Mouse (Mus musculus) thymus, postnatal 25 days (tissue): ENCODE measurements at regions not wholly inside any gene's neighbourhood (a gene's known extent, or its start where the extent isn't known, plus 50 kb on each side); places are given as distances from the start of the nearest gene placed in this dataset.
A peak's percentile ranks its signal among the peaks of the same experiment; 100 is the strongest.

ENCODE experiments used
- DNase-seq: peaks from one replicate; pipeline ENCODE4 v3.0.0; 2022

DNA sequence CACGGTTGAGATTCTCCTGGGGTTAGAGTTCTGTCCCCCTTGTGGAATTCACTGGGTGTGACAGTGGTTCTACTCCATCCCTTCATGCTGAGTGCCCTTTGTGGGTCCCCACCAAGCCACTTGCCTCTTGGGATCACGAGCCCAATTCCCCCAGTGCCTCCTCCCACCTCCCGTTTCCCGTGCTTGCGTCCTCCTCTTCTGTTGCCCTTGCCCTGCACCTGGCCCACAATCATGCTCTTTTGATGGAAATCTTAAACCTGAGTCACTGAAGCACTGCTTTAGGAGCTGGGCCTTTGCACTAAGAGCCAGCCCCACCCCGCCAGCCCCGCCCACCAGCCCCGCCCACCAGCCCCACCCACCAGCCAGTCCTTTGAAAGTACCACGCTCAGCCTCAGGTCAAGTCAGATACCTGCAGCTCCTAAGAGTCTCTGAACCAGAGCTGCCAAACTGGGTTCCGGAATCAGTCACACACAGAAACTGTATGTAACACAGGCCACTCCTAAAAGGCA is 79.8 kb upstream of the Sertad2 start:
- no peak for DNase-seq

DNA sequence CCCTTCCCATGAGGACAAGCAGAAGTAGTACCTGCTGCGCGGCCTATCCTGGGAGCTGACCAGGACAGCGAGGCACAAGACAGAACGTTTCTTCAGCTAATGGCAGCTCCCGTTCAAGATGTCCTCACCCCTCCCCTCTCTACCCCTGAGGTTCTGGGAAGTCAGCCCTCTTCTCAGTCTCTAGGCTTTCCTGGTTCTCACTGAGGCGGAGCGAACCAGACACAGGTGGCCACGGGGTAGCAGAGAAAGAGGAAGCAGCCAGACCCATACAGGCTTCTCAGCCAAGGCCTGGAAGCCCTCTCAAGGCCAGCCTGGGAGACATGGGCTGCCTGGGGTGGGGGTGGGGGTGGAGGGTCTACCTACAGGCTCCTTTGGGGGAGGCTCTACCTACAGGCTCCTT is 78.5 kb upstream of the Sertad2 start:
- no peak for DNase-seq

DNA sequence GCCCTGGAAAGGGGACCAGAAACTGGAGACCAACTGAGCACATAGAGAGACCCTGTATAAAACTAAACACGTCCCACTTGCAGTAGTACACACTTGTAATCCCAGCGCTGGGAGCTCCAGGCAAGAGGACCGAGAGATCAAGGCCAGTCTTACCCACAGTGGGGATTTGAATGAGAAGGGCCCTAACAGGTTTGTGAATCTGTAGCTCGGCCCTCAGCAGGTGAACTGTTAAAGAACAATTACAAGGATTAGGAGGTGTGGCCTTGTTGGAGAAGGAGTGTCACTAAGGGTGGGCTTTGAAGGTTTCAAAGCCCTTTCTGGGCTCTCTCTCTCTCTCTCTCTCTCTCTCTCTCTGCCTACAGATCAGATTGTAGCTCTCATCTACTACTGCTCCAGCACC is 76.5 kb upstream of the Sertad2 start:
- no peak for DNase-seq

DNA sequence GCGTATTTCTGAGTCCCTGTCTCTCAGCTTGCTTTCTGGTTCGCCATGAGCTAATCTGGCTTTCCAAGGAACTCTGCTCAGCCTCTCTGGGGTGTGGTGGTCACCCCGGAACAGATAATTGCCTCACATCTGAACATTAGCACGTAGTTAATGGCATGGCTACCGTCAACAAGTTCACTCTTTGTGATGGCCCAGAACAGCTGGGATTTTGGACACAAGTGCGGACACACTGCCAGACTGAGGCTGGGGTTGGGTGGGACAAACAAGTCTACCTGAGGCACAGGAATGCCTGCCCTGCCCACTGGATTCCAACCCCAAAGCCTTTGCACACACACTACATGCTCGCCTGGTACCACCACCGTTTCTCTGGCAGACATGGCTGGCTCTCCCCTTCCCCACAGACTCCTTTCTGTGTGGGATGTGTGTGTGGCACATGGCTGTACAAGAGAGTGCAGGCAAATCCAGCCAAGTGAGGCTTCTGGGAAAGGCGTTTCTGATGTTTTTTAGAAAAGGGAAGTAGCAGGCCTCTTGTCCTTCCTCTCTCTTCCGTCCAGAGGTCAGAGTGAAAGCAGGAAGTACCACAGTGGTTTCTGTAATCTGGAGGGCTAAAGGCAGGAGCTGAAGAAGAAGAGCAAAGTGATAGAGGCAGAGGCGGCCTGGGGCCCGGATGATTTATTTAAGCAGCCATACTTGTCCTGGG is 74.6 kb upstream of the Sertad2 start:
- no peak for DNase-seq

DNA sequence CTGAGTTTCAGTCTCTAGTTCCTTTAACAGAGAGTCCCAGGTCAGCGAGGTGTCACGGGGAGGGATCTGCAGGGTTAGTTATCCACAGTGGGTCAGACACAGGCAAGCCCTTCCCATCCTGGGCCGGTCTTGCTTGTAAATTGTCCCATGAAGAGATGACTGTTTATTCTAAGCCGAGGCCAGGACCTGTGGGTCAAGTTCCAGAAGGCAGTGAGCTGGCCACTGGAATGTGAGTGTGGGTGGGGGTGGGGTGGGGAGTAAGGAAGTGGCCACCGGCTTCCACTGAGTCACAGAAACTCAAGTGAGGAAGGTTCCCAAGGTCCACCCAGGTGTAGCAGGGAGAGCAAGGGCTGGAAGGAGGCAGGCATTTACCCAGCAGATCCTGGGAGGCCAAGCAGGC is 73.7 kb upstream of the Sertad2 start:
- DNase-seq: no peak

DNA sequence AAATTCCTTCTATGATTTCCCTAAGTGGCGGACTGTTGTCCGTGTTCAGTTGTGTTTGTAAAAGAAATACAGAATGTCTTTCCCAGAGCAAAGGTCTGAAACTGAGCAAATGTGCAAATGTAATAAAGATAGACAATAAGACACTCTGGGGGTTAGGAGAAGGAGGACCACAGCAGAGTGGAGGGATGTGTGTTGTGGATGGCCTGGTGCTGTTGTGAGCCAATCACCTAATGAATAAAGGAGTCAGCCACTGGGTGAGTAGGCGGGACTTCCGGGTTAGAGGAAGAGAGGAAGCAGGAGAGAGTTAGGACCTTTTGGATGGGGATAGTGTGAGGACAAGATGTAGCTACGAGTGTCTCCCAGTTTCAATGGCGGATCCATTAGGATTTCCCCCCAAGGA is 72.7 kb upstream of the Sertad2 start:
- DNase-seq: no peak

DNA sequence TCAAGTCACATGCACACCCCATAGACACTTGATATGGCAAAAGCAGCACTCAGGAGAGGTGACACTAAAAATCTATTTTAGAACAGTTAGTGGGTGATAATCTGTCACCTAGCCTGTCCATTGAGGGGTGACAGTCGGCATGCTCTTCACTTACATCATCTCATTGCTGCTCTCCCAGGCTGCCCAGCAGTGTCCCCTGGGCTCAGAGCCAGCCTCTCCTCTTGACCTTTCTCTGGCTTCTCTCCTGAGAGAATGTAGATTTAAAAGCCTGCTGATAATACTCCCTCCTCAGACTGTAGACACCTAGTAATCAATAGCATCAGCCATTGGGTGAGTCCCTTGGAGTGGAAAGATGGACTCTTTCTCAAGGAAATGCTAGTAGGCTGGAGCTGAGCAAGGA is 70.7 kb upstream of the Sertad2 start:
- DNase-seq: no peak

DNA sequence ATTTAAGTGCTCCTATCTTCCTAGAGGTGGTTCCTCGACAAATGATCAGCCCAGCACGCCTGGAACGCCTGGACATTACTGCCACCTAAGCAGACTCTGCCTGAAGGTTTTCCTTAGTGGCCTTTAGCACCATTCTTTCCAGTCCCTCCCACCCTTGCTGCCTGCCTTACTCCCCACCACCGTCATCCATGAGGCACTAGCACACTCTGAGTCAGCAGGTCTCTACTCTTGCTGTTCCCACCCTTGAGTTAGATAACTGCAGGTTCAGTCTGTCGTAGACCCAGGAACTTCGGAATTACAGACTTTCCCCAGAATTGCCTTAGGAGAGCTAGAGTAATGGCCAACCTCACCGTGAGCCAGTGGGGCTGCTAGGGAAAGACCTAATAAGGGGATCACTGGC is 67.4 kb upstream of the Sertad2 start:
- no peak for DNase-seq

DNA sequence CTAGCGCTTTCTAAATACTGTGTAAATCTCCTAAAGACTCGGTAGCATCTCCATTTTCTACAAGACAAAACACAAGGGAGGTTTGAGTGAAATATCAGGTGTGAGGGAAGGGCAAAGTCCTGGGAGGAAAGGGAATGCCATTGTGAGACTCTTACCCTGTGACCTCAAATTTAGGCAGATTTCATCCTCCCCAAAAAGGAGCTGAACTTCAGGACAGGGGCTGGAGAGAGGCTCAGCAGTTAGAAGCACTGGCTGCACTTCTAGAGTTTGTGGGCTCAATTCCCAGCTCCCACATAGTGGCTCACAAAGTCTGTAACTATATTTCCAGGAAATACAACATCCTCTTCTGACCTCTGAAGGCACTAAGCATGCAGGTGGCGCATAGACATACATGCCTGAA is 66.6 kb upstream of the Sertad2 start:
- DNase-seq: no peak

DNA sequence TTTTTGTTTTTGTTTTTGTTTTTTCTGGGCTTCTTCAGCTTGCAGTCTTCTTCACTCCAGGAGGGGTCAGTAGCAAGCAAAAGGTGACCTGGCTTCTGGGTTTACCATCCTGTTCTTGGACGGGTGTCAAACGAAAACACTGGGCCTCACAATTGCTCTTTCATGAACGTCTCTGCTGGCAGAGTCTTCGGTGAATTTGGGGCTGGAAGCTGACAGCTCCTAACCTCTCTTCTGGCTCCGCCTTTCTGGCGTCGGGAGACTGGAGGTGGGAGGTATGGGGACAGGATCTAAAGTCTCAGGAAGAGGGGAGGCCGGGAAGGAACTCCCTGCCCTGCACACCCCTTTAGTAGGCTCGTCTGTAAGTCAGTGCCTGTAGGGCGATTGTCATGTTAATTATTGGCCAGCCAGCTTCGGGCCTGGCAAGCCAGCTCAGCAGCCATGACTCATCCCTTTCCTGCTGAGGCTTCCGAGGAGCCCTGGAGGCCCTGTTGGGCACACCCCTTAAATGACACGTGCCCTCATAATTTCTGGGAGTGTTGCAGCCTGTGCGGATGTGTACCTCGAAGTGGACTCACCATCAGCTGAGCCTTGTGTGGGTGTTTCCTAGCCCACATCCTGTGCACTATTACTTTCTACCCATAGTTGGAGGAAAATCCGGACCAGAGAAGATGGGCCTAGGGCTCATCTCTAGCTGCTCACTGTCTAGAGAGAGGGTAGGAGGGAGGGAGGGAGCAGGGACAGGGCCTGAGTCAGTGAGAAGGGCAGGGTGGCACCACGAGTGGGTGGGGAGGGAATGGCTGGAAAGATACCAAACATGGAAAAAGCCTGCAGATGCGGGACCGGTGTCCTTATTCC is 65.6 kb upstream of the Sertad2 start:
- peak; percentile 17 for DNase-seq

DNA sequence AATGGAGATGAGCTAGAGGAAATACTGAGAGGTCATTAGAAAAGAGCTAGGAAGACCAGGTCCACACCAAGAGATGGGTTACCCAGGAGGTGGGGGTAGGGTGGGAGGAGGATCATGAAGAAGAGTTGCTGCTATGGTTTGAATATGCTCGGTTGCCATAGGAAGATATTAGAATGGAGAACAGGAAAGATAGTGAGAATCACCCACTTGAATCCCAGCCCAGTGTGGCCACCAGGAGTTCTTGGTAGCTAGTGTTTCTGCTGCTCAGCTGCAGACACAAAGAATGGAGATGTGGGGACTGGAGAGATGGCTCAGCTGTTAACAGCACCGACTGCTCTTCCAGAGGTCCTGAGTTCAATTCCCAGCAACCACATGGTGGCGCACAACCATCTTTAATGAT is 62.4 kb upstream of the Sertad2 start:
- DNase-seq: no peak

DNA sequence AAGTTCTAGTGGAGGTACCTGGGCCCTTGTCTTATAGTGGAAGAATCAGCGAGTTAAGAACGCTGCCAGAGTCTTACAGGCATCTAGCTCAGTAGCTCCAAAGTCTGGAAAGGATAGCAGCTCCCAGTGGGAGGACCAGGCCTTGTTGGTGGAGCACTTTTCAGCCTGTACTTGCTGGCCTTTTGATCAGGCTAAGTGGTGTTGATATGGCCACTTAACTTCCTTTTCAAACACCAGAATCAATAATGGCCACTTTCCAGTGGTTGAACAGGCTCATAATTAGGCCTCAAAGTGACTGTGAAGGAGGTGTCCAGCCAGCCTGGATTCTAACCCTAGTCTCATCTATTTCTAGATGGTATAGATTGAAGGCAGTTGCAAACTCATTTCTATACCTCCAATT is 57.7 kb upstream of the Sertad2 start:
- DNase-seq: no peak
